Mouse (Mus musculus) urinary bladder, postnatal 10 days (tissue): ENCODE data around the gene Apoe.

Experiments used
- DNase-seq: peaks from one replicate; pipeline ENCODE4 v3.0.0; 2022; ENCODE audit warnings: low spot score

Apoe gene

GRCm38 (mm10) chr7:19698907-19699826 lies at the start of gene Apoe:
Gene Apoe (minus strand): TSS chr7:19699188.
- no peak for DNase-seq

- DNase-seq, result no peak
Measured at GRCm38 (mm10) chr7:19747420-19748218, 48.6 kb upstream of the Apoe start.

- DNase-seq, result no peak
Measured at GRCm38 (mm10) chr7:19746426-19747201, 47.6 kb upstream of the Apoe start.

GRCm38 (mm10) chr7:19745971-19746370 lies 47.0 kb upstream of the Apoe start:
- DNase-seq, result no peak

GRCm38 (mm10) chr7:19744590-19745385 lies 45.8 kb upstream of the Apoe start:
- no peak for DNase-seq

- DNase-seq, result no peak
Measured at GRCm38 (mm10) chr7:19743791-19744190, 44.8 kb upstream of the Apoe start.

- DNase-seq, result no peak
Measured at GRCm38 (mm10) chr7:19742468-19742867, 43.5 kb upstream of the Apoe start.

- DNase-seq, result no peak
Measured at GRCm38 (mm10) chr7:19741329-19742031, 42.5 kb upstream of the Apoe start.

GRCm38 (mm10) chr7:19740269-19740668 lies 41.3 kb upstream of the Apoe start:
- DNase-seq, result no peak

- no peak for DNase-seq
Measured at GRCm38 (mm10) chr7:19738771-19739170, 39.8 kb upstream of the Apoe start.

- DNase-seq, result no peak
Measured at GRCm38 (mm10) chr7:19736389-19737057, 37.5 kb upstream of the Apoe start.

GRCm38 (mm10) chr7:19734178-19734666 lies 35.2 kb upstream of the Apoe start:
- DNase-seq, result no peak

GRCm38 (mm10) chr7:19726541-19726940 lies 27.6 kb upstream of the Apoe start:
- DNase-seq, result no peak

- no peak for DNase-seq
Measured at GRCm38 (mm10) chr7:19724167-19724566, 25.2 kb upstream of the Apoe start.

GRCm38 (mm10) chr7:19722754-19723195 lies 23.8 kb upstream of the Apoe start:
- no peak for DNase-seq

- no peak for DNase-seq
Measured at GRCm38 (mm10) chr7:19719200-19719599, 20.2 kb upstream of the Apoe start.

GRCm38 (mm10) chr7:19718297-19718952 lies 19.4 kb upstream of the Apoe start:
- no peak for DNase-seq

- DNase-seq, result no peak
Measured at GRCm38 (mm10) chr7:19717346-19717745, 18.4 kb upstream of the Apoe start.

- no peak for DNase-seq
Measured at GRCm38 (mm10) chr7:19716822-19717221, 17.8 kb upstream of the Apoe start.
